In the genomic region with DNA sequence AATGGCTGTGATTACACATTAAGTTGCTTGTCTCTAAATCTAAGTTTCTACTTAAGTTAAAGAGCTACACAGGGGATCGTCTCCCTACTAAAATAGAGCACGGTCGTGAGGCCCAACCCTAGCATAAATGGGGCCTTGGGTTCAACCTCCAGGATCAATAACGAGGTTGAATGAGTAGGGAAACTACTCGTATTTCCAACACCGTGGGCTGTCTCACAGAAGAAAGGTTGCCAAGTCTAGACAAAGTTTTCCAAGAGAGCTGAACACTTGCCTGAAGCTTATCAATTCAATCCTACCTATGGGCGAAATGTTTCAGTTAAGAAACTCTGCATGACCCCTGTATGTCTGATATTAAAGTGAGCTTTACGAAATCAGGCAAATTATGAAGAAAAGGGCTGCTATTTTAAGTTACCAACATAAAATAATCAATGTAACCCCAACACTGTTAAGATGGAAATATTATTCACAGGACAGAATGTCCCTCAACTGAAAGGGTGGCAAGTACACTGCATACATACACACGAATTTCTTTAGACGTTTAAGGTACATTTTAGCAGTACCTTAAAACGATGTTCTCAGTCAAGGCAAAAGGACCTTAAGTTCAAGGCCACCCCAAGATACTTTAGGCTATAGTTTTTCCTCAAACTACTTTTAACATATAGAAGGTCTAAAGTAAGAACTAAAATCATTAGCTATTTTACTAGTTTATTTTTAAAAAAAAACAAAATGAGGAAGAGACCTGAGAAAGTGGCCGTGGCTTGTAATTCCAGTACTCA, we compare ENCODE assay signal across 9 mouse cellular contexts. TPM values are rescaled to one million over a fixed set of nuclear protein-coding genes. Genes with fewer than 3 reads are reported as not detected.
DNase-seq lines count a peak whose midpoint lies in the region; ATAC-seq lines count a peak whose summit lies in the region.
"Had no signal": no experiment of that assay in that cellular context is flagged by ENCODE, and none has a peak within 500 bp of the region (broad histone marks: within the 10 kb centered on the region; RNA-seq: fewer than 3 reads in every experiment).

No protein-coding gene starts in this region.

- H3K9me3 ChIP-seq in neural tube, embryonic 11.5 days (ENCODE audit: control insufficient read depth, low read length) = no peaks in the 10 kb centered on the region
- H3K9me3 ChIP-seq in forebrain, embryonic 15.5 days = no peaks in the 10 kb centered on the region
- H3K9me3 ChIP-seq in liver, embryonic 11.5 days (ENCODE audit: control insufficient read depth, low read length) = no peaks in the 10 kb centered on the region
- H3K9me3 ChIP-seq in stomach, embryonic 16.5 days (replicated peaks; ENCODE audit: control insufficient read depth, low read length) = no peaks in the 10 kb centered on the region

- no peak for ATAC-seq in neural tube, embryonic 11.5 days (ENCODE audit: insufficient read depth, low FRiP score, low TSS enrichment)
- ATAC-seq in forebrain, embryonic 15.5 days (replicated peaks) = no peak
- ATAC-seq in liver, embryonic 11.5 days (replicated peaks; ENCODE audit: low FRiP score) = no peak
- no peak for ATAC-seq in stomach, embryonic 16.5 days (ENCODE audit: insufficient read depth, low FRiP score)
- no peak for ATAC-seq in frontal cortex, adult (ENCODE audit: low TSS enrichment)

- peak overlapping the region; percentile 97 for H3K4me3 ChIP-seq in neural tube, embryonic 11.5 days (ENCODE audit: low read depth, low read length)
- peak overlapping the region; percentile 63 for H3K4me3 ChIP-seq in forebrain, embryonic 15.5 days
- peak overlapping the region; percentile 68 for H3K4me3 ChIP-seq in liver, embryonic 11.5 days (ENCODE audit: low read depth, low read length)
- H3K4me3 ChIP-seq in stomach, embryonic 16.5 days (replicated peaks; ENCODE audit: low read length) = peak overlapping the region; percentile 90

- no peaks in the 10 kb centered on the region for H3K27me3 ChIP-seq in neural tube, embryonic 11.5 days (ENCODE audit: control insufficient read depth, insufficient read depth, low read length)
- H3K27me3 ChIP-seq in forebrain, embryonic 15.5 days = no peaks in the 10 kb centered on the region
- no peaks in the 10 kb centered on the region for H3K27me3 ChIP-seq in liver, embryonic 11.5 days (replicated peaks; ENCODE audit: control insufficient read depth, insufficient read depth, low read length)
- H3K27me3 ChIP-seq in stomach, embryonic 16.5 days (ENCODE audit: control insufficient read depth, insufficient read depth, low read length) = no peaks in the 10 kb centered on the region

- no peak for DNase-seq in neural tube, embryonic 11.5 days (ENCODE audit: low spot score)
- DNase-seq in neural tube, embryonic 10.5 days (ENCODE audit: extremely low spot score, low spot score) = no peak
- no peak for DNase-seq in liver, embryonic 11.5 days (ENCODE audit: low spot score)
- DNase-seq in right cerebral cortex, postnatal 25 days = no peak
- no peak for DNase-seq in cerebellum, postnatal 36 days
- DNase-seq: kidney, adult 18-20 months had no signal

- WGBS in neural tube, embryonic 11.5 days = 57% methylated on average over 12 of the region's 12 CpGs
- 35% methylated on average over 12 of the region's 12 CpGs for WGBS in forebrain, embryonic 15.5 days
- 36% methylated on average over 12 of the region's 12 CpGs for WGBS in liver, embryonic 11.5 days
- 29% methylated on average over 12 of the region's 12 CpGs for WGBS in stomach, embryonic 16.5 days

- peak overlapping the region; percentile 66 for H3K4me2 ChIP-seq in neural tube, embryonic 11.5 days (ENCODE audit: low read depth)
- peak overlapping the region; percentile 71 for H3K4me2 ChIP-seq in forebrain, embryonic 15.5 days (replicated peaks)
- H3K4me2 ChIP-seq in liver, embryonic 11.5 days = peak overlapping the region; percentile 67
- H3K4me2 ChIP-seq in stomach, embryonic 16.5 days (ENCODE audit: low read depth, low read length) = peak overlapping the region; percentile 86

- peak overlapping the region; percentile 97 for H3K9ac ChIP-seq in neural tube, embryonic 11.5 days (ENCODE audit: low read length)
- peak overlapping the region; percentile 75 for H3K9ac ChIP-seq in forebrain, embryonic 15.5 days (replicated peaks)
- peak overlapping the region; percentile 96 for H3K9ac ChIP-seq in liver, embryonic 11.5 days (ENCODE audit: low read depth, low read length)
- H3K9ac ChIP-seq in stomach, embryonic 16.5 days (ENCODE audit: low read length) = peak overlapping the region; percentile 98

- H3K36me3 ChIP-seq in neural tube, embryonic 11.5 days (ENCODE audit: control insufficient read depth, insufficient read depth, low read length) = peaks cover 3% of the 10 kb centered on the region; the same call in 1 of the 2 replicates
- peaks cover 13% of the 10 kb centered on the region; the same call in 1 of the 2 replicates for H3K36me3 ChIP-seq in forebrain, embryonic 15.5 days
- peaks cover 15% of the 10 kb centered on the region for H3K36me3 ChIP-seq in liver, embryonic 11.5 days (ENCODE audit: control insufficient read depth, insufficient read depth, low read length)
- H3K36me3 ChIP-seq in stomach, embryonic 16.5 days (ENCODE audit: control insufficient read depth, insufficient read depth, low read length) = peaks cover 12% of the 10 kb centered on the region; the same call in 1 of the 2 replicates

- H3K27ac ChIP-seq in neural tube, embryonic 11.5 days (ENCODE audit: low read depth, low read length) = no peak overlapping the region
- peak overlapping the region; percentile 88; the same call in 1 of the 2 replicates for H3K27ac ChIP-seq in forebrain, embryonic 15.5 days (replicated peaks)
- H3K27ac ChIP-seq in liver, embryonic 11.5 days (ENCODE audit: low read depth, low read length) = no peak overlapping the region
- H3K27ac ChIP-seq in stomach, embryonic 16.5 days (ENCODE audit: low read length) = no peak overlapping the region

- peaks cover 8% of the 10 kb centered on the region for H3K4me1 ChIP-seq in neural tube, embryonic 11.5 days (ENCODE audit: control insufficient read depth, insufficient read depth, low read length)
- H3K4me1 ChIP-seq in forebrain, embryonic 15.5 days = peaks cover 34% of the 10 kb centered on the region
- peaks cover 20% of the 10 kb centered on the region for H3K4me1 ChIP-seq in liver, embryonic 11.5 days (replicated peaks; ENCODE audit: control insufficient read depth, insufficient read depth, low read length)
- peaks cover 13% of the 10 kb centered on the region for H3K4me1 ChIP-seq in stomach, embryonic 16.5 days (ENCODE audit: control insufficient read depth, insufficient read depth, low read length)

RNA-seq across cellular contexts. Expression of gene Pcnp, which starts 1.5 kb away (rescaled TPM):
- polyA plus RNA-seq in neural tube, embryonic 11.5 days (2014; fragmentation: Nextera tagmentation; extraction: Ambion mirVana) = 311 and 312 TPM in 2 replicates
- 234 and 248 TPM in 2 replicates for polyA plus RNA-seq in forebrain, embryonic 15.5 days (2015; fragmentation: Nextera tagmentation; extraction: Ambion mirVana)
- 195 and 210 TPM in 2 replicates for polyA plus RNA-seq in liver, embryonic 11.5 days (2014; fragmentation: Nextera tagmentation; extraction: Ambion mirVana)
- 200 and 216 TPM in 2 replicates for polyA plus RNA-seq in stomach, embryonic 16.5 days (2015; fragmentation: Nextera tagmentation; extraction: Ambion mirVana)

RNA-seq across cellular contexts. Expression of gene Trmt10c, which starts 9.6 kb away (rescaled TPM):
- 30.3 and 30.6 TPM in 2 replicates for polyA plus RNA-seq in neural tube, embryonic 11.5 days (2014; fragmentation: Nextera tagmentation; extraction: Ambion mirVana)
- polyA plus RNA-seq in forebrain, embryonic 15.5 days (2015; fragmentation: Nextera tagmentation; extraction: Ambion mirVana) = 25.1 and 25.7 TPM in 2 replicates
- polyA plus RNA-seq in liver, embryonic 11.5 days (2014; fragmentation: Nextera tagmentation; extraction: Ambion mirVana) = 38.5 and 41.8 TPM in 2 replicates
- polyA plus RNA-seq in stomach, embryonic 16.5 days (2015; fragmentation: Nextera tagmentation; extraction: Ambion mirVana) = 22.6 and 28.5 TPM in 2 replicates

RNA-seq across cellular contexts. Expression of gene Senp7, which starts 20.1 kb away (rescaled TPM):
- polyA plus RNA-seq in neural tube, embryonic 11.5 days (2014; fragmentation: Nextera tagmentation; extraction: Ambion mirVana) = 41.7 and 42.5 TPM in 2 replicates
- 57.7 and 58.4 TPM in 2 replicates for polyA plus RNA-seq in forebrain, embryonic 15.5 days (2015; fragmentation: Nextera tagmentation; extraction: Ambion mirVana)
- 24.1 and 29.2 TPM in 2 replicates for polyA plus RNA-seq in liver, embryonic 11.5 days (2014; fragmentation: Nextera tagmentation; extraction: Ambion mirVana)
- 27.0 and 27.3 TPM in 2 replicates for polyA plus RNA-seq in stomach, embryonic 16.5 days (2015; fragmentation: Nextera tagmentation; extraction: Ambion mirVana)

RNA-seq across cellular contexts. Expression of gene Zbtb11, which starts 54.4 kb away (rescaled TPM):
- polyA plus RNA-seq in neural tube, embryonic 11.5 days (2014; fragmentation: Nextera tagmentation; extraction: Ambion mirVana) = 15.3 and 16.9 TPM in 2 replicates
- 20.2 and 20.8 TPM in 2 replicates for polyA plus RNA-seq in forebrain, embryonic 15.5 days (2015; fragmentation: Nextera tagmentation; extraction: Ambion mirVana)
- 21.7 and 23.5 TPM in 2 replicates for polyA plus RNA-seq in liver, embryonic 11.5 days (2014; fragmentation: Nextera tagmentation; extraction: Ambion mirVana)
- 14.8 and 15.8 TPM in 2 replicates for polyA plus RNA-seq in stomach, embryonic 16.5 days (2015; fragmentation: Nextera tagmentation; extraction: Ambion mirVana)
